Mouse (Mus musculus): ENCODE measurements at regions not wholly inside any gene's neighbourhood (a gene's known extent, or its start where the extent isn't known, plus 50 kb on each side); places are given as distances from the start of the nearest gene placed in this dataset.

DNA sequence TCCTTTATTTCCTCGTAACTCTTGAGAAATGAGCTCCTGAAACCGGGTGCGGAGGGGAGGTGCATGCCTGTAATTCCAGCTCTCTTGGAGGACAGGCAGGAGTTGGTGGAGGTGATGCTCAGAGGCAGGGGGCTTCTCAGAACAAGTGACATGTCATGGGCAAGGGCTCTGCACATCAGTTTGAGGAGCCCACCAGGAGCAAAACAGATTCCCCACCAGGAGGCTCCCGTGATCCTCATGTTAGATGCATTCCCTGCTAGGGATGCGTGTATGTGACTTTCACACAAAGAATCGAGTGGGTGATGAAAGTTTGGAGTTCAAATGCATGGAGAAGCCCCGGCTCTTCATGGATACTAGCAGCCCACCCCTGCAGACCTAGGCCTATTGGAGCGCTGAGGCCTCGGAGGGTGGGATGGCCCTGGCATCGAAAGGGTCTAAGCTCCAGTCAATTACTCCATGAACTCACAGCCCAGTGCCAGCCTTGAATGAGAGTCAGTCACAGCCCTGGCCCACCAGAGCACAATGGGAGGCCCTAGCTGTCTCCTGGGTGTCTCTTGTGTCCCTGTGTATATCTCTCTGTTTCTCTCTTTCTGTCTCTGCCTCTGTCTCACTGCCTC is 150.1 kb upstream of the A430005L14Rik start:
- TF ChIP-seq CTCF (IDR thresholded peaks at IDR 0.05) (no peak), POLR2A (IDR thresholded peaks at IDR 0.05; ENCODE audit: insufficient read depth, low read depth, low read length) (no peak), EP300 (IDR thresholded peaks at IDR 0.05; ENCODE audit: insufficient read depth, low read depth, low read length) (no peak)
